Mouse (Mus musculus) forebrain, embryonic 11.5 days (tissue): ENCODE results near the gene Rcc1l. TPM values are rescaled to one million over a fixed set of nuclear protein-coding genes. Genes with fewer than 3 reads are reported as not detected.

ENCODE experiments used
- ATAC-seq: fragments of 200-750 bp; cut with Nextera tagmentation; replicated peaks from 2 replicates; pipeline ENCODE4 v1.8.0; 2017; ENCODE audit warnings: moderate TSS enrichment; ENCODE audit not compliant: low FRiP score
- DNase-seq: peaks from one replicate; pipeline ENCODE4 v3.0.0-alpha.2; 2017; ENCODE audit warnings: low spot score
- H3K27ac ChIP-seq: fragments of 300-500 bp; sonication (generic); 2 replicates; pipeline ENCODE4 v1.5.1; 2014; ENCODE audit warnings: low read depth, low read length
- H3K27me3 ChIP-seq: fragments of 300-500 bp; sonication (generic); 2 replicates; pipeline ENCODE4 v1.6.1; 2014; ENCODE audit warnings: mild to moderate bottlenecking, low read length, mixed read lengths; ENCODE audit not compliant: control insufficient read depth, insufficient read depth
- H3K36me3 ChIP-seq: fragments of 300-500 bp; sonication (generic); 2 replicates; pipeline ENCODE4 v1.6.1; 2014; ENCODE audit warnings: mild to moderate bottlenecking, low read length, moderate library complexity, mixed read lengths; ENCODE audit not compliant: control insufficient read depth, insufficient read depth
- H3K4me1 ChIP-seq: fragments of 300-500 bp; sonication (generic); replicated peaks from 2 replicates; pipeline ENCODE4 v1.6.1; 2014; ENCODE audit warnings: low read length, mixed read lengths; ENCODE audit not compliant: control insufficient read depth, insufficient read depth
- H3K4me2 ChIP-seq: fragments of 300-500 bp; sonication (generic); 2 replicates; pipeline ENCODE4 v1.6.1; 2014; ENCODE audit warnings: low read depth, mild to moderate bottlenecking, low read length, moderate library complexity, mixed read lengths; ENCODE audit not compliant: severe bottlenecking
- H3K4me3 ChIP-seq: fragments of 300-500 bp; sonication (generic); 2 replicates; pipeline ENCODE4 v1.5.1; 2014; ENCODE audit warnings: low read depth, low read length
- H3K9ac ChIP-seq: fragments of 300-500 bp; sonication (generic); 2 replicates; pipeline ENCODE4 v1.6.1; 2014; ENCODE audit warnings: low read length
- H3K9me3 ChIP-seq: fragments of 300-500 bp; sonication (generic); 2 replicates; pipeline ENCODE4 v1.6.1; 2016; ENCODE audit warnings: low read length, mixed read lengths; ENCODE audit not compliant: control insufficient read depth
- WGBS: fragments of 180-500 bp; shearing (Covaris S2); extraction: QIAGEN DNeasy Blood & Tissue Kit; methylation state at CpG from one replicate; pipeline ENCODE4 v1.1.7; 2014; 5-methylcytosine and 5-hydroxymethylcytosine counted together
- polyA plus RNA-seq: library from polyadenylated mRNA; unstranded; fragments of >200 nt; fragmentation: Nextera tagmentation; extraction: Ambion mirVana; gene quantifications from 2 replicates; pipeline ENCODE4 v1.2.1, GENCODE M21; 2014

The Rcc1l gene
- 29.1 and 34.7 TPM in 2 replicates for polyA plus RNA-seq

- Histone ChIP-seq H3K27ac (no peak within 1 kb of the TSS), H3K9ac (peak within 1 kb of the TSS; percentile 74), H3K4me3 (peak within 1 kb of the TSS; percentile 75), H3K27me3 (no peaks in the 10 kb centered on the region), H3K9me3 (no peaks in the 10 kb centered on the region), H3K36me3 (no peaks in the 10 kb centered on the region), H3K4me2 (peak within 1 kb of the TSS; percentile 89), H3K4me1 (peaks cover 6% of the 10 kb centered on the region)
- under 1% methylated on average over 70 of the region's 72 CpGs for WGBS
- ATAC-seq = peak; percentile 92
- peak; percentile 87 for DNase-seq
Observed at GRCm38 (mm10) chr5:134176169-134176881, at the start of gene Rcc1l. Gene Rcc1l (minus strand): TSS chr5:134176774.

GRCm38 (mm10) chr5:134225110-134225901 lies 48.7 kb upstream of the Rcc1l start:
- ATAC-seq (no peak), DNase-seq (no peak)
- WGBS = 83% methylated on average over 30 of the region's 30 CpGs
- Histone ChIP-seq H3K4me1 (peaks cover 8% of the 10 kb centered on the region; the same call in 1 of the 2 replicates), H3K9me3 (no peaks in the 10 kb centered on the region), H3K27ac (no peak overlapping the region), H3K9ac (no peak overlapping the region), H3K4me2 (no peak overlapping the region), H3K27me3 (peaks cover 8% of the 10 kb centered on the region), H3K36me3 (no peaks in the 10 kb centered on the region), H3K4me3 (no peak overlapping the region)

GRCm38 (mm10) chr5:134221708-134222150 lies 45.2 kb upstream of the Rcc1l start:
- ATAC-seq (no peak), DNase-seq (peak; percentile 64)
- Histone ChIP-seq H3K27ac (no peak overlapping the region), H3K36me3 (no peaks in the 10 kb centered on the region; the same call in 1 of the 2 replicates), H3K4me2 (peak overlapping the region; percentile 77), H3K4me3 (peak overlapping the region; percentile 30), H3K9me3 (no peaks in the 10 kb centered on the region), H3K9ac (peak overlapping the region; percentile 60), H3K27me3 (peaks cover 8% of the 10 kb centered on the region), H3K4me1 (peaks cover 8% of the 10 kb centered on the region; the same call in 1 of the 2 replicates)
- 2% methylated on average over 36 of the region's 36 CpGs for WGBS

- Histone ChIP-seq H3K36me3 (no peaks in the 10 kb centered on the region; the same call in 1 of the 2 replicates), H3K9ac (peak overlapping the region; percentile 60; the same call in 1 of the 2 replicates), H3K4me2 (peak overlapping the region; percentile 77), H3K27ac (no peak overlapping the region), H3K4me3 (0 out of 2 replicates have a peak overlapping the region, but pooled peaks have one; percentile 30), H3K4me1 (peaks cover 8% of the 10 kb centered on the region; the same call in 1 of the 2 replicates), H3K9me3 (no peaks in the 10 kb centered on the region), H3K27me3 (peaks cover 8% of the 10 kb centered on the region)
- 48% methylated on average over 4 of the region's 4 CpGs for WGBS
- ATAC-seq (no peak), DNase-seq (no peak)
Observed at GRCm38 (mm10) chr5:134221278-134221677, 44.7 kb upstream of the Rcc1l start.

GRCm38 (mm10) chr5:134217900-134218299 lies 41.3 kb upstream of the Rcc1l start:
- 90% methylated on average over 7 of the region's 7 CpGs for WGBS
- H3K36me3 ChIP-seq = no peaks in the 10 kb centered on the region; the same call in 1 of the 2 replicates
- DNase-seq = no peak

GRCm38 (mm10) chr5:134214021-134214806 lies 37.6 kb upstream of the Rcc1l start:
- Histone ChIP-seq H3K4me1 (no peaks in the 10 kb centered on the region), H3K4me2 (no peak overlapping the region), H3K4me3 (no peak overlapping the region), H3K9me3 (no peaks in the 10 kb centered on the region), H3K27ac (no peak overlapping the region), H3K9ac (no peak overlapping the region), H3K36me3 (no peaks in the 10 kb centered on the region; the same call in 1 of the 2 replicates), H3K27me3 (no peaks in the 10 kb centered on the region)
- 82% methylated on average over 12 of the region's 12 CpGs for WGBS
- no peak for ATAC-seq
- DNase-seq = no peak

More at GRCm38 (mm10) chr5:134217900-134218299, 41.3 kb upstream of the Rcc1l start:
- H3K9me3 ChIP-seq = no peaks in the 10 kb centered on the region
- H3K27me3 ChIP-seq = peaks cover 8% of the 10 kb centered on the region
- no peak overlapping the region for H3K4me2 ChIP-seq
- no peak overlapping the region for H3K4me3 ChIP-seq
- H3K4me1 ChIP-seq = peaks cover 8% of the 10 kb centered on the region; the same call in 1 of the 2 replicates
- no peak overlapping the region for H3K27ac ChIP-seq
- no peak for ATAC-seq
- H3K9ac ChIP-seq = no peak overlapping the region

- H3K27ac ChIP-seq = no peak overlapping the region
- no peaks in the 10 kb centered on the region for H3K4me1 ChIP-seq
- H3K4me3 ChIP-seq = no peak overlapping the region
- DNase-seq (no peak), ATAC-seq (no peak)
- H3K27me3 ChIP-seq = no peaks in the 10 kb centered on the region
- H3K9me3 ChIP-seq = no peaks in the 10 kb centered on the region
- H3K36me3 ChIP-seq = no peaks in the 10 kb centered on the region
- no peak overlapping the region for H3K9ac ChIP-seq
- 81% methylated on average over 11 of the region's 11 CpGs for whole genome bisulfite sequencing
- H3K4me2 ChIP-seq = no peak overlapping the region
Observed at GRCm38 (mm10) chr5:134209931-134210554, 33.5 kb upstream of the Rcc1l start.
